Mouse (Mus musculus) testis, adult 10 weeks (tissue): Measurements from ENCODE around the gene Iqcf3. TPM values are rescaled to one million over a fixed set of nuclear protein-coding genes. Genes with fewer than 3 reads are reported as not detected.

Source experiments
- polyA plus RNA-seq: library from polyadenylated mRNA; stranded (reverse); fragments of 350-450 nt; fragmentation: Illumina TruSeq; extraction: RNeasy Lipid Tissue Mini Kit (QIAGEN cat#74804); gene quantifications from one replicate; pipeline ENCODE4 v1.2.3, GENCODE M21; 2014; ENCODE audit warnings: low read depth, low replicate concordance

The Iqcf3 gene
- polyA plus RNA-seq, result 2,377 TPM

DNA sequence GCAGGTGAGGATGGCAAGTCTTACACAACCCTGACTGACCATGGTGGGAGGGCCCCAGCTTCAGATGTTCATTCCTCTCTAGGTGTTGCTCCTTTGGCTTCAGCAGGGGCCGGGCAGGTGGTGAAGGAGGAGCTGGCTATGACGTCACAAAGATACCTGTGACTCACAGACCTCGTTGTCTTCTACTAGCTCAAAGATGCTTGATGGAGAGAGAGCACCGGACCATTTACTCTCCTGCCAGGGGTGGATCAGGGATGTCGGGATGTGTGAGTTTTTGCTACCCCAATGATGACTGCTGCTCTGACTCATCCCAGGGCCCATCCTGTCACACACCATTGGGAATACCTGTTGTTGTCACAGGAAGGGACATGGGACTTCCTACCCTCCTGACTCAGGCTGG is at the start of gene Iqcf3:
Gene Iqcf3 (minus strand): TSS at position 101 of the 400 bp plus-strand sequence.

DNA sequence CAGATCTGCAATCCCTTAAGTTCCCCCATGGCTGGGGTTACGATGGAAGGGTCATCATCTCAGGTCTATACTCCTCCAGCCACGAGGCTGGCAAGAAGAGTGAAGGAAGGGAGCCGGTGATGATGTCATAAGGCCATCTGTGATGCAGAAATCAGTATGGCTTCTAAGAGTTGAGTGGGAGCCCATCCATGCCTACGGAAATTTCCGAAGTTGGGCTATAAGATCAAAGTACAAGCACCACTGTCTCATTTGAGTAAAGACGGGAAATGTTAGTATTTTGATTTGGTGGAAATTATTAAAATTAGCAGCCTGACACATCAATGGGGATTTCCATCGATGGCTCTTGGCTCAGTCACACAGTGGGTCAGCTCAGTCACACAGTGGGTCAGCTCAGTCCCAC is 9.5 kb upstream of the Iqcf3 start, which contains the start of gene Iqcf4:
Gene Iqcf4 (minus strand): TSS at position 101 of the 400 bp plus-strand sequence.

GRCm38 (mm10) chr9:106514273-106514672 is 47.2 kb downstream of the Iqcf3 start, which contains the start of gene Iqcf5:
Iqcf5 (plus strand) TSS chr9:106514573.

DNA sequence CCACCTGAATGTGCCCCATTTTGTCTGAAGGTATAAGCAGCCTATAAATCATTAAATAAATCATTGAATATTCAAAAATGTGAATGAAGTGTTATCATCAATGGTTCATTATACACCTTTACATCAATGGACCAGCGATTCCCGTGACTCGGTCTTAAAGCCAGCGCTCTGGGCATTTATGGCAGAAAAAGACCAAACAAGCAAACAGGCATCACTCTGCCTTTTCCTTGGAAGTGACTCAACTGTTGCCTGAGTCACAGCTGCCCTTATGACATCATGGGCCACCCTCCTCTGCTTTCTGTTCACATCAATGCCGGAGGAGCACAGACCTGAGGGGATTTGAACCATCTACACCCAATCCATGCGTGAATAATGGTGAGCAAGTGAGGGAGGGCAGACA is 61.8 kb downstream of the Iqcf3 start, which contains the start of gene Iqcf1:
Gene Iqcf1 (plus strand): TSS at position 301 of the 400 bp plus-strand sequence.

GRCm38 (mm10) chr9:106476924-106477484 is 84.4 kb downstream of the Iqcf3 start, which contains the start of gene Parp3:
Parp3 (minus strand) TSS chr9:106476949.

DNA sequence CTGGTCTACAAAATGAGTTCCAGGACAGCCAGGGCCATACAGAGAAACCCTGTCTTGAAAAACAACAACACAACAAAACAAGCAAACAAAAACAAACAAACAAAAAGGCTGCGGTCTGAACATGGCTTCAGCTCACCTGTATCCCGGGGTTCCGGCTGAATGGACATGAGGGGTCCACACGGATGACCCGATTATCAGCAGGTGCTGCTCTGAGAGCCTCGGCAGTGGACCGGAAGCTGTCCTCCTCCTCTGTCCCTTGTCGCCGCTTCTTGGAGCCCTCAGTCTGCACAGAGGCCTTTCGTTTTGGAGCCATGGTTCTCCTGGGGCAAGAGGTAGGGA is 85.8 kb downstream of the Iqcf3 start, which contains the start of gene Rrp9:
Gene Rrp9 (plus strand): TSS at position 301 of the 339 bp plus-strand sequence.

GRCm38 (mm10) chr9:106465571-106466200 is 95.7 kb downstream of the Iqcf3 start, which contains the start of gene Gpr62:
Gpr62 (minus strand) TSS chr9:106465938.

GRCm38 (mm10) chr9:106453271-106454070 is 108.0 kb downstream of the Iqcf3 start, which contains the start of gene Pcbp4:
Pcbp4 (plus strand) TSS chr9:106453291.

Other genes starting within 250 kb of the Iqcf3 start
- 1.4 TPM for gene Dusp7, start 193.0 kb downstream of the Iqcf3 start, polyA plus RNA-seq
- gene Rpl29, start 132.2 kb downstream of the Iqcf3 start, polyA plus RNA-seq, result 24.2 TPM
- gene Acy1, start 123.3 kb downstream of the Iqcf3 start, polyA plus RNA-seq, result 0.17 TPM
- gene Abhd14b, start 114.2 kb downstream of the Iqcf3 start, polyA plus RNA-seq, result 4.2 TPM
- gene Abhd14a, start 114.0 kb downstream of the Iqcf3 start, polyA plus RNA-seq, result 6.0 TPM
- 1.0 TPM for gene Pcbp4, start 108.3 kb downstream of the Iqcf3 start, polyA plus RNA-seq
- gene Gpr62, start 95.7 kb downstream of the Iqcf3 start, polyA plus RNA-seq, result 8.2 TPM
- 1.6 TPM for gene Rrp9, start 85.7 kb downstream of the Iqcf3 start, polyA plus RNA-seq
- 1.8 TPM for gene Parp3, start 84.7 kb downstream of the Iqcf3 start, polyA plus RNA-seq
- gene Iqcf1, start 61.7 kb downstream of the Iqcf3 start, polyA plus RNA-seq, result 87.2 TPM
- gene Iqcf5, start 47.1 kb downstream of the Iqcf3 start, polyA plus RNA-seq, result 144 TPM
- gene Iqcf4, start 9.4 kb upstream of the Iqcf3 start, polyA plus RNA-seq, result 679 TPM
- 4.1 TPM for gene Iqcf6, start 65.0 kb upstream of the Iqcf3 start, polyA plus RNA-seq
- gene Grm2, start 94.5 kb upstream of the Iqcf3 start, polyA plus RNA-seq, result not detected
- 5.9 TPM for gene Tex264, start 124.3 kb upstream of the Iqcf3 start, polyA plus RNA-seq
- gene Rad54l2, start 227.6 kb upstream of the Iqcf3 start, polyA plus RNA-seq, result 10.4 TPM